Mouse (Mus musculus) heart, postnatal 10 days (tissue): ENCODE measurements around the gene Hsd17b2. TPM values are rescaled to one million over a fixed set of nuclear protein-coding genes. Genes with fewer than 3 reads are reported as not detected.
"Not testable (repeated sequence)": the region's sequence is repeated elsewhere in the genome, so short reads cannot be mapped to it uniquely, and the experiment has no call there.

Experiments
- DNase-seq, 2 experiments: peaks; one replicate each; pipeline ENCODE4 v3.0.0; 2021
- intact Hi-C: fragments of 180-260 bp; cut with DNase I; formaldehyde crosslinking; loops from one replicate; pipeline ENCODE4 v1.15.1; 2025
- total RNA-seq, 2 experiments: library from RNA; stranded (reverse); gene quantifications; 2 replicates each; pipeline ENCODE4 v1.2.3; 2021

The Hsd17b2 gene
- total RNA-seq, 2 experiments from 2014 or later = not detected

DNA sequence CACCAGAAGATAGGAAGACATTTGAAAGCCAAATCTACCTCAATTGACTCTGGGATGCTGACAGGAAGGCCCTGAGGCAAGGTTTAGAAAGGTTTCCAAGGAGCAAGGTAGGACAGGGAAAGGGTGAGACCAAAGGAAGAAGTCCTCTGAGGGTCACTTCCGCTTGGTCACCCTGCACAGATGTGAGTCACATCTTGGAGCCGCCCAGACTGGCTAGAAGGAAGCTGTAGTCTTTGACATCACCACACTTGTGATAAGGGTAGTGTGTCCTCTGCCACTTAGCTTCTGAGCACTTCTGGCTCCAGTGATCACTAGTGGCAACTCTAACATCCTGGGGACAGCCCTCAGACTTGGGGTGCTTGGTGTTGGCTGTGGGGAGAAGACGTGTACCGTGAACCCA, 4.4 kb downstream of the Hsd17b2 start:
- intact Hi-C loops = no loop called here

DNA sequence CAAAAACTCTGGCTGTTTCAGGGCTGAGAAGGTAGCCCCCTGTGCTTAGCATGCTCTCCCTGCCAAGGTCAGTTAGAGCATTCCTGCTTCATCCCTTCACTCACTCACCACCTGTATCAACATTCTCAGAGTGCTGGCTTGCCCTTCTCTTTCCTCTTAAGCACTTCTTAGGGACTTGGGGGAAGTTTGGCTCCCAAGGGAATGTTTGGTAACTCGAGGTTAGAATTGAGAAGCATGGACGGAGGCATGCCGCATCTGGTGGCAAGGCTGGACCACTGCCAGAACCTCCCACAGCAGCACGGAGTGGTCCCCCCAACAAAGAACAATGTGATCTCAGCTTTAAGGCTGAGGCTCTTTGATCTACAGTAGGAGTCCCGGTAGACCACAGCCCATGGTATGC, 10.5 kb downstream of the Hsd17b2 start:
- no peak for DNase-seq
- intact Hi-C loops = no loop called here

More for the DNA sequence above, 4.4 kb downstream of the Hsd17b2 start:
- no peak for DNase-seq

- intact Hi-C loops = no loop called here
- no peak for DNase-seq
These were observed 12.9 kb downstream of the Hsd17b2 start for GRCm38 (mm10) chr8:117714604-117715003.

GRCm38 (mm10) chr8:117715896-117716295, 14.2 kb downstream of the Hsd17b2 start:
- no peak for DNase-seq
- intact Hi-C loops = no loop called here

DNA sequence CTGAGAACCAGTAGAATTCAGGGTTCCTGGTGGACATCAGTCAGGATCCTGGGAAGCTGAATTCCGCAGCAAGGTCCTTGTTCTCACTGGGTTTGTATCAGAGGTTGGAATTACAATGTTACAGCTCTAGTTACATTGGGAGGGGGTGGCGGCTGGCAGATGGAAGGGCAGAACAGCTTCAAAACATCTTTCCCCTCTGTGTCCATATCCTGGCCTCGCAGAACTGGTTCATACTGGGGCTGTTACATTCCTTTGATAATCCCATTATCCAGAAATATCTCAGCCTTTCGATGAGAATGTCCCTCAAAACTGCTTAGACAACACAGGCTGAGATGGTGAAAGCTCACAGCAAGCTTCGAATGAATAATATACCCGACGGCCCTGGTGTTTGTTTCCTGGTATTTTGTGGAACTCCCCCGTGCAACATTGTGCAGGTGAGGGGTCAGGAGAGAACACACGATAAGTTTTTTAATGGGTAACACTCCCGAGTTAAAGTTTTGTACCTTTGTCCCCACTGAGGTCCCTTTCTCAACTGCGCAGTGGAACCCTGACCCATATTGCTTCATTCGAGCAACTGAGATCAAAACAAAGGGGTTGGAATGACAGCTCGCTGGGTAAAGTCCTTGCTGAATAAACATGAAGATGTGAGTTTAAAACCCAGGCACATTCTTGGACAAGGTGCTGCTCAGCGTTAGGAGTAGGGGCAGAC, 16.6 kb downstream of the Hsd17b2 start:
- DNase-seq = no peak
- intact Hi-C loops = no loop called here

DNA sequence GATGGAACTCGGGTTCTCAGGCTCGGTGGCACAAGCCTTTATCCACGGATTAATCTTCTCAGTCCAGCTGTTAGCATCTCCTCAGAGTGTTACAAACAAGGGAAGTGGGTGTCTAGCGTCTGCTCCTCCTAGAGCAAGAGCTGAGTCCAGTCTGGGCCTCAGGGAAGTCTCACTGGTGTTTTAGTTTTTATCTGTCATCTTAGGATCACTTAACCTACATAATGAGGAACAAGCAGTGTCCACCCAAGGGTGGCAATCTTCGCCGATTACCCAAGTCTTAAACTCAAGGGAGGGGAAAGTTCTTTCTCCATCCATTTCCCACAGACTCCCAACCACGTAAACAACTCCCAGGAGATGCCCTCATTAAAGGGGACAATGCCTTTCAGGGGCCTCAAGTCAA, 24.8 kb downstream of the Hsd17b2 start:
- intact Hi-C loops = no loop called here
- DNase-seq = no peak

- intact Hi-C loops = no loop called here
- peak in 1 of 2 experiments; percentile 24 for DNase-seq
These were observed 25.9 kb downstream of the Hsd17b2 start for GRCm38 (mm10) chr8:117727561-117727960.

- intact Hi-C loops = no loop called here
- no peak for DNase-seq
These were observed 26.5 kb downstream of the Hsd17b2 start for GRCm38 (mm10) chr8:117728234-117728633.

DNA sequence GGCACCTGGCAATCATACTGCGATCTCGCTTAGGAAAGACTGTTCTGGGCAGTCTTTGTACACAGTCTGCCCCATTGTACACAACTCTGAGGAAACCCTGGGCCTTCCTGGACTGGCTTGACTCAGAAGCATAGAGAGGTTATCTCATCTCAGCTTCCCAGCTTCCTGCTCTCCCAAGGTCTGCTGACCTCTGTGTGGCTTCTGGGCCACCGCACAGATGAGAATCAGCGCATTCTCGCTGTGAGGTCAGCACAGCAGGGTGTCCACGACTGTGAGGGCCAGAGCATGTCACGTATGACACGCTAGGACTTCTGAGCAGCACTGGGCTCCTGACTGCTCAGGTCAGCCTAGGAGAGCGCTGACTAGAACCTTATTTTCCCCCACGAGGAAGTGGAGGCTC, 29.3 kb downstream of the Hsd17b2 start:
- no peak for DNase-seq
- intact Hi-C loops = no loop called here

DNA sequence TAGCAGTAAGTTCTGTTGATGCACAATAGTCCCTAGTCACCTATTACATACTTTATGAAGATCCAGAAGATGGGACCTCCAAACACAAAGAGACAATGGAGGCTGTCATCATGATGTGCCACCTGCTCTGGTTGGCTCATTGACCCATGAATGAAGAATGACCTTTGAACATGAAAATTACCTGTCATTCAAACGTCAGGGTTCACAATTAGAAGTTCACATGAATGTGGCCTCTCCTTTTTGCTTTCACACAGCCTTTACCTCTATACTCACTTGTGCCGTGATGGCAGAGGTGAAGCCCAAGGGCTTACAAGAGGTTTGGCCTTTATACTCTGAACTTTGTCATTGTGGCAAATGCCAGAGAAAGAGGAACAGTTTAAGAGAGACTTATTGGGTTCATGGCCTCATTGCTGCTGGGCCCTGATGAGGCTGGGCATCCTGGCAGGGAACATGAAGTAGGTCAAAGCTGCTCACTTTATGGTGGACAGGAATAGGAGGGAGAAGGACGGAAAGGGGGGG, 35.0 kb downstream of the Hsd17b2 start:
- intact Hi-C loops = no loop called here
- DNase-seq = no peak

- intact Hi-C loops, DNase-seq: not testable (repeated sequence)
These were observed 36.5 kb downstream of the Hsd17b2 start for GRCm38 (mm10) chr8:117738206-117738605.

DNA sequence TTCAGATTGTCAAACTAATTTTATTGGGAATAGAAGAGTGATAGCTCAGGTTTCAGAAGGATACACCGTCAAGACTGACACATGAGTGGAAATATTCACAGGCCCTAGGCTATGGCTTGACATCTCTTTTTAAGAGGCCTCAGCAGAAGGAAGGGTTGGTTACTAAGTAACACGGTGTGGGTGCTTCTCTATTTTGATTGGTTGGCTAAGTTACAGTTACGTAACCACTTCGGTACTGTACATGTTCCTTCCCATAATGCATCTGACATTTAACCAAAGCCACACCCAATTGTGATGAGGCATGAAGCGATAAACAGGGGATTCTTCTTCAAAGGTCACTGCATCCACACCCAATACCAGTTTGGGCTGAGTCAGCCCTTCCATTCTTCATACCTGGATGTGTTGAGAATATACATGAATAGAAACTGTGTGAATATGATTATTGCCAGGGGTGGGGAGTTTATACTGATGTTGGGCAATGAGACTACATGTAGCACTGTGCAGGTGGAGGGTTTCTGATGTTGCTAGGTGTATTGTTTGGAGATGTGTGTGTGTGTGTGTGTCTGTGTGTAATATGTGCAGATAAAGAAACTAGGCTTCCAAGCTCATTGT, 38.8 kb downstream of the Hsd17b2 start:
- DNase-seq = no peak
- intact Hi-C loops = no loop called here

GRCm38 (mm10) chr8:117742431-117743012, 40.8 kb downstream of the Hsd17b2 start:
- DNase-seq = no peak
- intact Hi-C loops = no loop called here

GRCm38 (mm10) chr8:117746651-117747050, 44.9 kb downstream of the Hsd17b2 start:
- intact Hi-C loops = no loop called here

GRCm38 (mm10) chr8:117747428-117747827, 45.7 kb downstream of the Hsd17b2 start:
- DNase-seq = no peak
- intact Hi-C loops = no loop called here

More at GRCm38 (mm10) chr8:117746651-117747050, 44.9 kb downstream of the Hsd17b2 start:
- no peak for DNase-seq

- no peak for DNase-seq
- intact Hi-C loops = no loop called here
These were observed 46.4 kb downstream of the Hsd17b2 start for GRCm38 (mm10) chr8:117747886-117748730.

GRCm38 (mm10) chr8:117749436-117749835, 47.7 kb downstream of the Hsd17b2 start:
- intact Hi-C loops = no loop called here
- no peak for DNase-seq

GRCm38 (mm10) chr8:117757900-117758299, 56.2 kb downstream of the Hsd17b2 start:
- intact Hi-C loops = no loop called here
- DNase-seq = no peak

- DNase-seq = no peak
- intact Hi-C loops = no loop called here
These were observed 61.1 kb downstream of the Hsd17b2 start for GRCm38 (mm10) chr8:117762776-117763175.

DNA sequence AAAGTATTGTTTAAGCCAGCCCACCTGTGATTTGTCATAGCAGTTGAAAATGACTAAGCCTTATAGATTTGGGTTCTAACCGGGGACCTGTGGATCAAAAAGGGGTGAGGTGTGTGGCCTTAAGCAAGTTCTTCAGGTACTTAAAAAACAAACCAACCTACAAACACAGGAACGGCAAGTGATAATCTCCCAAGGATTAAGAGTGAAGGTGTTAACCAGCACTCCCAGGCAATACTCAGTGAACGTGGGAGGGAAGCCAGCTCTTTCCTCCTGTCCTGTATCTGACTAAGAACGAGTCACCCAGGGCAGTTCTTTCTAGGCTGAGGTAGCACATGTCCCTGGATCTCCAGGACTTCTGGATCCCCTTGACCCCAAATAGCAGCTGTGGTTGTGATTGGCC, 62.9 kb downstream of the Hsd17b2 start:
- intact Hi-C loops = no loop called here
- no peak for DNase-seq

GRCm38 (mm10) chr8:117765947-117766346, 64.2 kb downstream of the Hsd17b2 start:
- intact Hi-C loops = no loop called here
- DNase-seq = no peak
